Mouse (Mus musculus) adrenal gland, adult (tissue): ENCODE data around the gene Snx9.

Experiments
- DNase-seq, 2 experiments: peaks; one replicate each; pipeline ENCODE4 v3.0.0; 2022 to 2023; ENCODE audit warnings: low spot score in 1 of 2; ENCODE audit not compliant: inconsistent age in 2 of 2

Gene Snx9

GRCm38 (mm10) chr17:5841128-5841942, at the start of gene Snx9:
Gene Snx9 (plus strand): TSS chr17:5841329.
- DNase-seq, result peak; percentile 82 to 94

GRCm38 (mm10) chr17:5792164-5792791, 48.9 kb upstream of the Snx9 start:
- no peak for DNase-seq

- no peak for DNase-seq
Measured at GRCm38 (mm10) chr17:5793593-5793992, 47.5 kb upstream of the Snx9 start.

GRCm38 (mm10) chr17:5794276-5794675, 46.9 kb upstream of the Snx9 start:
- peak; percentile 55 to 74 for DNase-seq

GRCm38 (mm10) chr17:5795369-5795768, 45.8 kb upstream of the Snx9 start:
- peak in 1 of 2 experiments; percentile 43 for DNase-seq

GRCm38 (mm10) chr17:5795878-5796277, 45.3 kb upstream of the Snx9 start:
- peak; percentile 79 to 91 for DNase-seq

- peak; percentile 81 to 93 for DNase-seq
Measured at GRCm38 (mm10) chr17:5797124-5797760, 43.9 kb upstream of the Snx9 start.

GRCm38 (mm10) chr17:5798221-5798801, 42.8 kb upstream of the Snx9 start:
- peak in 1 of 2 experiments; percentile 54 for DNase-seq

GRCm38 (mm10) chr17:5798900-5799299, 42.2 kb upstream of the Snx9 start:
- DNase-seq, result no peak

- DNase-seq, result peak in 1 of 2 experiments; percentile 23
Measured at GRCm38 (mm10) chr17:5799396-5800021, 41.6 kb upstream of the Snx9 start.

GRCm38 (mm10) chr17:5800254-5800653, 40.9 kb upstream of the Snx9 start:
- DNase-seq, result peak in 1 of 2 experiments; percentile 68

- peak in 1 of 2 experiments; percentile 38 for DNase-seq
Measured at GRCm38 (mm10) chr17:5800824-5801560, 40.1 kb upstream of the Snx9 start.

GRCm38 (mm10) chr17:5801761-5802655, 39.1 kb upstream of the Snx9 start:
- peak in 1 of 2 experiments; percentile 36 for DNase-seq

GRCm38 (mm10) chr17:5802656-5802955, 38.5 kb upstream of the Snx9 start:
- no peak for DNase-seq

- peak in 1 of 2 experiments; percentile 41 for DNase-seq
Measured at GRCm38 (mm10) chr17:5803229-5804012, 37.7 kb upstream of the Snx9 start.

GRCm38 (mm10) chr17:5804370-5805150, 36.6 kb upstream of the Snx9 start:
- DNase-seq, result peak in 1 of 2 experiments; percentile 18

GRCm38 (mm10) chr17:5805151-5805834, 35.8 kb upstream of the Snx9 start:
- no peak for DNase-seq
